Mouse (Mus musculus) embryonic fibroblast, embryonic 13.5 days (primary cell): ENCODE results near the gene Fam129a.

Experiments
- CTCF ChIP-seq: IDR thresholded peaks from 2 replicates; pipeline ENCODE4 v1.5.1; 2011; ENCODE audit warnings: mild to moderate bottlenecking, control low read depth, low read length, moderate library complexity, borderline replicate concordance; ENCODE audit not compliant: insufficient read depth
- POLR2A ChIP-seq: IDR thresholded peaks from 2 replicates; pipeline ENCODE4 v1.6.1; 2011; ENCODE audit warnings: low read depth, mild to moderate bottlenecking, control low read depth, low read length, moderate library complexity

DNA sequence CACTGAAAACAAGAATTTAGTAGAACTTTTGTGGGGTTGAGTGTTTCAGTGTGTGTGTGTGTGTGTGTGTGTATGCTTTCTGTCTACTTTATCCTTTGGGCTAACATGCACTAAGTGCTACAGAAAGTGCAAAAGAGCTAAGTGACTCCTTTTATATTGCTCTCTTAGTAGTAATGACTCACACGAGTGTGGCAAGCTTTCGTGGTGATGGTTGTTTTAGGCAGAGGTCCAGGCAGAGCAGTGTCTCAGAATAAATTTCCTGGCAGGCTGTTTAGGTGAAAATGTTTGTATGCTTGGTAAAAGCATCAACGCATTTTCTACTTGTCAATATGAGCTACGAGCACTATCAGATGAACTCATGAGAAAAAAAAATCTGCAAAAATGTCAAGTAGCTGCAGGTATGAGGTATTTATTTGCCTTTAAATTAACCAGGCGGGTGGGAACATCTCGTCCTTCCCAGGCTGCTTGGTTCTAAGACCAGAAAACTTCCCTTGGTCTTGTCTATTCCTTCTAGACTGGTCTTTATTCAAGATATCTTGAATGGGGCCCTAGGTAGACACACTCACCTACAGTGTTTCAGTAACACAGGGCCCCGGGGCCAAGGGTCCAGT is 119.7 kb downstream of the Fam129a start:
- TF ChIP-seq CTCF (no peak), POLR2A (no peak)
